Mouse (Mus musculus) heart, postnatal 0 days (tissue): ENCODE results near the gene Hus1.

Source experiments
- CTCF ChIP-seq: IDR thresholded peaks from 2 replicates; pipeline ENCODE4 v1.5.1; 2016; ENCODE audit warnings: antibody characterized with exemption, control low read depth, low read depth
- EP300 ChIP-seq: IDR thresholded peaks from 2 replicates; pipeline ENCODE4 v1.6.1; 2016; ENCODE audit warnings: antibody characterized with exemption, low read depth

GRCm38 (mm10) chr11:9051895-9052294 lies 40.9 kb upstream of the Hus1 start:
- TF ChIP-seq CTCF (no peak), EP300 (no peak)
